ENCODE assay signal across 29 mouse cellular contexts in genomic region chr5:69837947-69838710, GRCm38 (mm10).
DNase-seq lines count a peak whose midpoint lies in the region; ATAC-seq lines count a peak whose summit lies in the region.
"Had no signal": no experiment of that assay in that cellular context is flagged by ENCODE, and none has a peak within 500 bp of the region (broad histone marks: within the 10 kb centered on the region; RNA-seq: fewer than 3 reads in every experiment).

No protein-coding gene starts in this region.

- peak; percentile 49; the same call in 1 of the 2 replicates for ATAC-seq in hindbrain, embryonic 11.5 days (ENCODE audit: low FRiP score)
- ATAC-seq in hindbrain, embryonic 14.5 days (ENCODE audit: low FRiP score): no peak
- 0 out of 2 replicates have a peak, but pooled peaks have one; percentile 63 for ATAC-seq in midbrain, embryonic 13.5 days
- ATAC-seq in midbrain, embryonic 14.5 days (ENCODE audit: low FRiP score, low TSS enrichment): 0 out of 2 replicates have a peak, but pooled peaks have one; percentile 18
- ATAC-seq: forebrain, embryonic 13.5 days; forebrain, embryonic 16.5 days; hindbrain, embryonic 16.5 days; Patski had no signal

- H3K9me3 ChIP-seq in hindbrain, embryonic 11.5 days (ENCODE audit: control insufficient read depth, low read length): no peaks in the 10 kb centered on the region
- H3K9me3 ChIP-seq in hindbrain, embryonic 14.5 days (ENCODE audit: control insufficient read depth, low read length): no peaks in the 10 kb centered on the region
- H3K9me3 ChIP-seq in midbrain, embryonic 13.5 days: no peaks in the 10 kb centered on the region
- no peaks in the 10 kb centered on the region for H3K9me3 ChIP-seq in midbrain, embryonic 10.5 days (replicated peaks)
- no peaks in the 10 kb centered on the region for H3K9me3 ChIP-seq in midbrain, embryonic 14.5 days (ENCODE audit: control insufficient read depth, low read length)
- H3K9me3 ChIP-seq: embryonic facial prominence, embryonic 10.5 days; embryonic facial prominence, embryonic 13.5 days; forebrain, embryonic 13.5 days; heart, embryonic 10.5 days; heart, embryonic 13.5 days; hindbrain, embryonic 12.5 days had no signal

- no peak overlapping the region for H3K4me3 ChIP-seq in hindbrain, embryonic 11.5 days (ENCODE audit: low read depth, low read length)
- H3K4me3 ChIP-seq in hindbrain, embryonic 14.5 days (replicated peaks; ENCODE audit: low read length): no peak overlapping the region
- no peak overlapping the region for H3K4me3 ChIP-seq in midbrain, embryonic 13.5 days (replicated peaks)
- no peak overlapping the region for H3K4me3 ChIP-seq in midbrain, embryonic 10.5 days
- no peak overlapping the region for H3K4me3 ChIP-seq in midbrain, embryonic 14.5 days (replicated peaks; ENCODE audit: low read depth, low read length)
- H3K4me3 ChIP-seq: embryonic facial prominence, embryonic 10.5 days; embryonic facial prominence, embryonic 13.5 days; erythroblast, embryonic 14.5 days; forebrain, embryonic 13.5 days; heart, adult 2 months; heart, embryonic 10.5 days; heart, embryonic 13.5 days; hindbrain, embryonic 12.5 days had no signal

- H3K27me3 ChIP-seq in hindbrain, embryonic 11.5 days (ENCODE audit: control insufficient read depth, insufficient read depth, low read length): no peaks in the 10 kb centered on the region
- H3K27me3 ChIP-seq in hindbrain, embryonic 14.5 days (ENCODE audit: control insufficient read depth, insufficient read depth, low read length): no peaks in the 10 kb centered on the region
- no peaks in the 10 kb centered on the region for H3K27me3 ChIP-seq in midbrain, embryonic 13.5 days
- H3K27me3 ChIP-seq in midbrain, embryonic 10.5 days (ENCODE audit: low read depth, poor library complexity, severe bottlenecking): no peaks in the 10 kb centered on the region
- no peaks in the 10 kb centered on the region for H3K27me3 ChIP-seq in midbrain, embryonic 14.5 days (ENCODE audit: control insufficient read depth, insufficient read depth, low read length)
- H3K27me3 ChIP-seq: CH12.LX; embryonic facial prominence, embryonic 13.5 days; forebrain, embryonic 13.5 days; heart, embryonic 13.5 days; hindbrain, embryonic 12.5 days; Patski had no signal

- H3K27ac ChIP-seq in hindbrain, embryonic 11.5 days (ENCODE audit: low read depth, low read length): no peak overlapping the region
- no peak overlapping the region for H3K27ac ChIP-seq in hindbrain, embryonic 14.5 days
- peak overlapping the region; percentile 35; the same call in 1 of the 2 replicates for H3K27ac ChIP-seq in midbrain, embryonic 13.5 days
- H3K27ac ChIP-seq in midbrain, embryonic 10.5 days (replicated peaks): no peak overlapping the region
- no peak overlapping the region for H3K27ac ChIP-seq in midbrain, embryonic 14.5 days (replicated peaks; ENCODE audit: low read depth, low read length)
- H3K27ac ChIP-seq: embryonic facial prominence, embryonic 10.5 days; embryonic facial prominence, embryonic 13.5 days; forebrain, embryonic 13.5 days; heart, adult 2 months; heart, embryonic 10.5 days; heart, embryonic 13.5 days; hindbrain, embryonic 12.5 days had no signal

- H3K36me3 ChIP-seq in hindbrain, embryonic 11.5 days (ENCODE audit: control insufficient read depth, insufficient read depth, low read length): no peaks in the 10 kb centered on the region
- no peaks in the 10 kb centered on the region for H3K36me3 ChIP-seq in hindbrain, embryonic 14.5 days (replicated peaks; ENCODE audit: control insufficient read depth, insufficient read depth)
- no peaks in the 10 kb centered on the region for H3K36me3 ChIP-seq in midbrain, embryonic 13.5 days
- no peaks in the 10 kb centered on the region for H3K36me3 ChIP-seq in midbrain, embryonic 10.5 days
- no peaks in the 10 kb centered on the region for H3K36me3 ChIP-seq in midbrain, embryonic 14.5 days (ENCODE audit: control insufficient read depth, insufficient read depth, low read length)
- H3K36me3 ChIP-seq: embryonic facial prominence, embryonic 10.5 days; embryonic facial prominence, embryonic 13.5 days; G1E; heart, embryonic 10.5 days; heart, embryonic 13.5 days; hindbrain, embryonic 12.5 days had no signal

- no peak overlapping the region for H3K4me2 ChIP-seq in hindbrain, embryonic 11.5 days (replicated peaks; ENCODE audit: low read depth, low read length)
- H3K4me2 ChIP-seq in hindbrain, embryonic 14.5 days (replicated peaks): no peak overlapping the region
- H3K4me2 ChIP-seq in midbrain, embryonic 13.5 days (replicated peaks): no peak overlapping the region
- no peak overlapping the region for H3K4me2 ChIP-seq in midbrain, embryonic 14.5 days (ENCODE audit: low read length)
- H3K4me2 ChIP-seq: embryonic facial prominence, embryonic 13.5 days; forebrain, embryonic 13.5 days; heart, embryonic 13.5 days; hindbrain, embryonic 12.5 days had no signal

- DNase-seq in hindbrain, embryonic 11.5 days (ENCODE audit: low spot score): no peak
- DNase-seq in hindbrain, embryonic 14.5 days (ENCODE audit: low spot score): no peak
- DNase-seq in midbrain, embryonic 10.5 days (ENCODE audit: low spot score): no peak
- DNase-seq in midbrain, embryonic 14.5 days: peak; percentile 35
- no peak for DNase-seq in right cerebral cortex, postnatal 4 days
- DNase-seq: adrenal gland, postnatal 10 days; adrenal gland, postnatal 36 days; B cell, adult 2 months; cerebellum, adult 18-20 months; cerebellum, adult 9-10 months; cerebellum, postnatal 14 days; gastrocnemius, postnatal 10 days; gastrocnemius, postnatal 36 days; heart, adult 2 months; heart, postnatal 14 days; heart, postnatal 4 days had no signal

- 61% methylated on average over 7 of the region's 7 CpGs for WGBS in hindbrain, embryonic 11.5 days
- 59% methylated on average over 7 of the region's 7 CpGs for WGBS in hindbrain, embryonic 14.5 days
- 51% methylated on average over 7 of the region's 7 CpGs for WGBS in midbrain, embryonic 13.5 days
- WGBS in midbrain, embryonic 10.5 days: 76% methylated on average over 7 of the region's 7 CpGs
- WGBS in midbrain, embryonic 14.5 days: 50% methylated on average over 7 of the region's 7 CpGs

- H3K4me1 ChIP-seq in hindbrain, embryonic 11.5 days (replicated peaks; ENCODE audit: control insufficient read depth, insufficient read depth, low read length): no peaks in the 10 kb centered on the region
- 0 out of 2 replicates have a peak, but pooled peaks cover 4% of the 10 kb centered on the region for H3K4me1 ChIP-seq in hindbrain, embryonic 14.5 days (replicated peaks; ENCODE audit: control insufficient read depth, insufficient read depth, low read length)
- H3K4me1 ChIP-seq in midbrain, embryonic 13.5 days (replicated peaks): peaks cover 14% of the 10 kb centered on the region; the same call in 1 of the 2 replicates
- peaks cover 3% of the 10 kb centered on the region; the same call in 1 of the 2 replicates for H3K4me1 ChIP-seq in midbrain, embryonic 10.5 days
- H3K4me1 ChIP-seq in midbrain, embryonic 14.5 days (ENCODE audit: control insufficient read depth, insufficient read depth, low read length): 0 out of 2 replicates have a peak, but pooled peaks cover 5% of the 10 kb centered on the region
- H3K4me1 ChIP-seq: embryonic facial prominence, embryonic 10.5 days; embryonic facial prominence, embryonic 13.5 days; forebrain, embryonic 13.5 days; heart, embryonic 10.5 days; heart, embryonic 13.5 days; hindbrain, embryonic 12.5 days had no signal

- H3K9ac ChIP-seq in hindbrain, embryonic 11.5 days (ENCODE audit: low read depth, low read length): no peak overlapping the region
- no peak overlapping the region for H3K9ac ChIP-seq in hindbrain, embryonic 14.5 days
- no peak overlapping the region for H3K9ac ChIP-seq in midbrain, embryonic 13.5 days (replicated peaks)
- H3K9ac ChIP-seq in midbrain, embryonic 14.5 days (replicated peaks; ENCODE audit: low read length): no peak overlapping the region
- H3K9ac ChIP-seq: embryonic facial prominence, embryonic 13.5 days; forebrain, embryonic 13.5 days; heart, embryonic 13.5 days; hindbrain, embryonic 12.5 days had no signal
